8 mouse cellular contexts compared by ENCODE assay signal in genomic region chr3:41555491-41556381, GRCm38 (mm10). TPM values are rescaled to one million over a fixed set of nuclear protein-coding genes. Genes with fewer than 3 reads are reported as not detected.
DNase-seq lines count a peak whose midpoint lies in the region; ATAC-seq and TF ChIP-seq lines count a peak whose summit lies in the region.

TSS of gene Jade1 (plus strand) at chr3:41555731.

- intact Hi-C loops in left cerebral cortex, adult 2 months (cut with DNase I) = no loop called here

- no peak within 1 kb of the TSS for H3K4me2 ChIP-seq in neural tube, embryonic 14.5 days (ENCODE audit: low read depth, low read length)

- no peaks in the 10 kb centered on the region for H3K27me3 ChIP-seq in neural tube, embryonic 14.5 days (ENCODE audit: control insufficient read depth, insufficient read depth, low read length)

- TF ChIP-seq POLR2A in bone marrow macrophage, adult 2 months (IDR thresholded peaks at IDR 0.05; ENCODE audit: borderline replicate concordance, low read depth, low read length) = no peak

- 97% methylated on average over 36 of the region's 36 CpGs for WGBS in neural tube, embryonic 14.5 days

- H3K4me3 ChIP-seq in left cerebral cortex, adult 2 months = no peak within 1 kb of the TSS
- H3K4me3 ChIP-seq in bone marrow macrophage, adult 2 months (ENCODE audit: insufficient read depth, low read length) = no peak within 1 kb of the TSS
- no peak within 1 kb of the TSS for H3K4me3 ChIP-seq in neural tube, embryonic 14.5 days (ENCODE audit: low read depth, low read length)

- no peak for DNase-seq in left cerebral cortex, adult 2 months (ENCODE audit: extremely low spot score in 1 of 2, low spot score in 2 of 2)
- no peak for DNase-seq in left cerebral cortex, adult 9 months (ENCODE audit: low spot score in 2 of 2)
- DNase-seq in layer of hippocampus, postnatal 14 days (ENCODE audit: low spot score in 2 of 2) = no peak
- DNase-seq in right cerebral cortex, postnatal 14 days = no peak
- DNase-seq in cerebellum, adult 9-10 months = no peak

- no peak for TF ChIP-seq CTCF in left cerebral cortex, adult 2 months (IDR thresholded peaks at IDR 0.05)
- TF ChIP-seq CTCF in bone marrow macrophage, adult 2 months (IDR thresholded peaks at IDR 0.05; ENCODE audit: low read depth, low read length) = no peak

- H3K4me1 ChIP-seq in bone marrow macrophage, adult 2 months (ENCODE audit: control insufficient read depth, insufficient read depth, low read length) = peaks cover 6% of the 10 kb centered on the region
- H3K4me1 ChIP-seq in neural tube, embryonic 14.5 days (ENCODE audit: control insufficient read depth, insufficient read depth, low read length) = no peaks in the 10 kb centered on the region

- ATAC-seq in granulocyte monocyte progenitor cell, adult 5-6 weeks (replicated peaks; ENCODE audit: poor library complexity, severe bottlenecking) = no peak
- no peak for ATAC-seq in neural tube, embryonic 14.5 days (ENCODE audit: low read depth)

- no peaks in the 10 kb centered on the region for H3K36me3 ChIP-seq in neural tube, embryonic 14.5 days (ENCODE audit: control insufficient read depth, insufficient read depth, low read length)

- no peak within 1 kb of the TSS for H3K27ac ChIP-seq in left cerebral cortex, adult 2 months
- no peak within 1 kb of the TSS for H3K27ac ChIP-seq in bone marrow macrophage, adult 2 months (ENCODE audit: insufficient read depth, low read depth, low read length)
- no peak within 1 kb of the TSS for H3K27ac ChIP-seq in neural tube, embryonic 14.5 days (ENCODE audit: low read depth, low read length)

- H3K9ac ChIP-seq in neural tube, embryonic 14.5 days (replicated peaks; ENCODE audit: low read depth, low read length) = no peak within 1 kb of the TSS

- no peaks in the 10 kb centered on the region for H3K9me3 ChIP-seq in neural tube, embryonic 14.5 days (ENCODE audit: control insufficient read depth, low read length)

RNA-seq across cellular contexts. Expression of gene Jade1, which starts in this region (rescaled TPM):
- total RNA-seq in left cerebral cortex, adult 2 months (2021) = 10 to 100 TPM; 40.5 to 44.7 TPM
- polyA plus RNA-seq in bone marrow macrophage, adult 2 months (2012; ENCODE audit: insufficient read depth, insufficient read length, missing spikeins) = 11.5 and 13.9 TPM in 2 replicates
- total RNA-seq in granulocyte monocyte progenitor cell, adult 5-6 weeks (2014; fragmentation: Nextera tagmentation) = 32.6 and 53.3 TPM in 2 replicates
- total RNA-seq in granulocyte monocyte progenitor cell, adult 5-6 weeks (2017) = 38.8 and 72.7 TPM in 2 replicates
- 10 to 100 TPM; 20.0 to 21.0 TPM for total RNA-seq in layer of hippocampus, postnatal 14 days (2021)
- polyA plus RNA-seq in neural tube, embryonic 14.5 days (2014; fragmentation: Nextera tagmentation; extraction: Ambion mirVana) = 11.6 and 13.8 TPM in 2 replicates
